Mouse (Mus musculus) liver, embryonic 11.5 days (tissue): ENCODE measurements around the gene Polr3g. TPM values are rescaled to one million over a fixed set of nuclear protein-coding genes. Genes with fewer than 3 reads are reported as not detected.

Experiments used
- ATAC-seq: fragments of 200-750 bp; cut with Nextera tagmentation; replicated peaks from 2 replicates; pipeline ENCODE4 v1.8.0; 2017; ENCODE audit warnings: moderate number of reproducible peaks, mild to moderate bottlenecking, moderate TSS enrichment, moderate library complexity; ENCODE audit not compliant: low FRiP score
- DNase-seq: peaks from one replicate; pipeline ENCODE4 v3.0.0-alpha.2; 2017; ENCODE audit warnings: low spot score
- H3K27ac ChIP-seq: fragments of 300-500 bp; sonication (generic); 2 replicates; pipeline ENCODE4 v1.5.1; 2014; ENCODE audit warnings: mild to moderate bottlenecking, low read depth, low read length, control low read depth
- H3K27me3 ChIP-seq: fragments of 300-500 bp; sonication (generic); replicated peaks from 2 replicates; pipeline ENCODE4 v1.6.1; 2014; ENCODE audit warnings: low read length, mixed read lengths; ENCODE audit not compliant: control insufficient read depth, insufficient read depth
- H3K36me3 ChIP-seq: fragments of 300-500 bp; sonication (generic); 2 replicates; pipeline ENCODE4 v1.6.1; 2014; ENCODE audit warnings: mild to moderate bottlenecking, low read length, moderate library complexity, mixed read lengths; ENCODE audit not compliant: control insufficient read depth, insufficient read depth
- H3K4me1 ChIP-seq: fragments of 300-500 bp; sonication (generic); replicated peaks from 2 replicates; pipeline ENCODE4 v1.6.1; 2014; ENCODE audit warnings: low read length, mixed read lengths; ENCODE audit not compliant: control insufficient read depth, insufficient read depth
- H3K4me2 ChIP-seq: fragments of 300-500 bp; sonication (generic); 2 replicates; pipeline ENCODE4 v1.6.1; 2014; ENCODE audit warnings: mild to moderate bottlenecking, control low read depth, moderate library complexity
- H3K4me3 ChIP-seq: fragments of 300-500 bp; sonication (generic); 2 replicates; pipeline ENCODE4 v1.5.1; 2014; ENCODE audit warnings: low read depth, low read length, control low read depth
- H3K9ac ChIP-seq: fragments of 300-500 bp; sonication (generic); 2 replicates; pipeline ENCODE4 v1.6.1; 2014; ENCODE audit warnings: low read depth, low read length, control low read depth
- H3K9me3 ChIP-seq: fragments of 300-500 bp; sonication (generic); 2 replicates; pipeline ENCODE4 v1.6.1; 2016; ENCODE audit warnings: low read length, inconsistent platforms, mixed read lengths; ENCODE audit not compliant: control insufficient read depth
- WGBS: fragments of 180-500 bp; shearing (Covaris S2); extraction: QIAGEN DNeasy Blood & Tissue Kit; methylation state at CpG from one replicate; pipeline ENCODE4 v1.1.7; 2014; 5-methylcytosine and 5-hydroxymethylcytosine counted together
- polyA plus RNA-seq: library from polyadenylated mRNA; unstranded; fragments of >200 nt; fragmentation: Nextera tagmentation; extraction: Ambion mirVana; gene quantifications from 2 replicates; pipeline ENCODE4 v1.2.1, GENCODE M21; 2014

Polr3g gene
- polyA plus RNA-seq, 1 experiment from 2014 or later: 26.3 TPM

DNA sequence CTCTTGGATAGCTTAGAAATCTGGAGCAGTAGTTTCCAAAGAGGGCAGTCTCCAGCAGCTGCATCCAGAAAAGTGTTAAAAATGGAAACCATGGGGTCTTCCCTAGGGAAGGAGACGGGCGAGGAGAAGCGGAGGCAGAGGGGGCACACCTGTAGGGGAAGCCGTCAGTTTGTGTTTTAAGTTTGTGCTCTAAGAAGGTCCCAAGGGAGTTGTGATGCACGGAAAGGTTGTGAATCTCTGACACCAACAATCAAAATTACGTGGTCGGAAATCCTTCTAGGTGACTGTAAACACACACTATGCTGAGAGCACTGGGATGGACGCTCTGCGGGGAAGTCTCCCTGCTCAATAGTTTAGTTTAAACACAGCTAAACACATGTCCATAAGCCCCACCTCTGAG is 7.2 kb downstream of the Polr3g start:
- Histone ChIP-seq H3K27me3 (no peaks in the 10 kb centered on the region), H3K9ac (no peak overlapping the region), H3K27ac (no peak overlapping the region), H3K9me3 (no peaks in the 10 kb centered on the region), H3K4me2 (no peak overlapping the region), H3K4me3 (no peak overlapping the region), H3K36me3 (no peaks in the 10 kb centered on the region; the same call in 1 of the 2 replicates), H3K4me1 (peaks cover 6% of the 10 kb centered on the region)
- 88% methylated on average over 9 of the region's 9 CpGs for WGBS
- ATAC-seq: no peak
- no peak for DNase-seq

DNA sequence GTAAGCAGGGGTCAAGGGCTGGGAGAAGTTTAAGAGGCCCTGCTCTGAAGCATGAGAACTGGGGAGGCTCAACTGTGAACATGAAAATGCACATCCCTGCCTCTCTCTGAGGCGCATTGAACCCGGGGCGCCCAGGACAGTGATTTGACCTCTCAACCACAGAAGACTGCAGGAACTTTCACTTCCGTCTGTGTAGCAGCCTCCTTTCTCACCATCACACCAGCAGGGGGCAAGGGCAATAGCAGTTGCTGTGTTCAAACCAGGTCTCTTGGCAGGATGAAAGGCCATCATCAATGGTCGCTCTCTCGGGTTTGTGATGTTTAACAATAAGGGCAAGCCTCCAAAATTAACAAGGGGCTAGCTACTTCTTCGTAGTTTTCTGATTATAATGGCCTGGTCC is 7.7 kb downstream of the Polr3g start:
- Histone ChIP-seq H3K4me3 (no peak overlapping the region), H3K9ac (no peak overlapping the region), H3K27ac (no peak overlapping the region), H3K4me1 (peaks cover 6% of the 10 kb centered on the region), H3K36me3 (peaks cover 2% of the 10 kb centered on the region; the same call in 1 of the 2 replicates), H3K27me3 (no peaks in the 10 kb centered on the region), H3K9me3 (no peaks in the 10 kb centered on the region), H3K4me2 (no peak overlapping the region)
- DNase-seq: no peak
- no peak for ATAC-seq
- 85% methylated on average over 7 of the region's 7 CpGs for WGBS

GRCm38 (mm10) chr13:81694446-81694845 is 16.4 kb downstream of the Polr3g start:
- 92% methylated on average over 12 of the region's 12 CpGs for WGBS
- Histone ChIP-seq H3K36me3 (peaks cover 12% of the 10 kb centered on the region; the same call in 1 of the 2 replicates), H3K9ac (no peak overlapping the region), H3K27ac (no peak overlapping the region), H3K9me3 (no peaks in the 10 kb centered on the region), H3K4me2 (no peak overlapping the region), H3K27me3 (no peaks in the 10 kb centered on the region), H3K4me1 (peaks cover 14% of the 10 kb centered on the region), H3K4me3 (no peak overlapping the region)
- no peak for ATAC-seq
- DNase-seq: no peak

- 45% methylated on average over 9 of the region's 9 CpGs for WGBS
- peaks cover 12% of the 10 kb centered on the region; the same call in 1 of the 2 replicates for H3K36me3 ChIP-seq
- no peak overlapping the region for H3K9ac ChIP-seq
- peak overlapping the region; percentile 24; the same call in 1 of the 2 replicates for H3K4me2 ChIP-seq
- ATAC-seq: peak; percentile 80
- peak overlapping the region; percentile 65; the same call in 1 of the 2 replicates for H3K27ac ChIP-seq
- H3K4me3 ChIP-seq: no peak overlapping the region
- peaks cover 14% of the 10 kb centered on the region for H3K4me1 ChIP-seq
- DNase-seq: peak; percentile 38
- no peaks in the 10 kb centered on the region for H3K27me3 ChIP-seq
- H3K9me3 ChIP-seq: no peaks in the 10 kb centered on the region
Observed at GRCm38 (mm10) chr13:81691606-81692005, 19.2 kb downstream of the Polr3g start.

DNA sequence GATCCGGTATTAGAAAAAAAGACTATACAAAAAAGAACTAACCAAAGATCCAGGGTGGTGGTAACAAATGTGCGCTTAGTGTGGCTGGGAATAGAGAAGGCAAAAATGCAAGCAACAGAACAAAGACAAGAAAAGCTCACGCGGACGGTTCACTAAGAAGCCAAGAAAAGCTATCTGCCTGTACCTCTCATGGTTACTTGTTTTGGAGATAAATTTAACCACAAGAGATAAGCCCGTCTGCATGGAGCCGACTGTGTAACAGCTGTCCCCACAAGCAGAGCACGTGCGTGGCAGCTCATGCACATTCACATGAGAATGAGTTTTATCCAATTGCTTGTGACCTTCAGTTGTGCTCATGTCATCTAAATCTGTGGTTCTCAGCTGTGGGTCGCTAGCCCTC is 20.3 kb downstream of the Polr3g start:
- peak; percentile 42 for DNase-seq
- H3K9ac ChIP-seq: no peak overlapping the region; the same call in 1 of the 2 replicates
- peak overlapping the region; percentile 65 for H3K27ac ChIP-seq
- H3K27me3 ChIP-seq: no peaks in the 10 kb centered on the region
- WGBS: 28% methylated on average over 10 of the region's 10 CpGs
- peak; percentile 88 for ATAC-seq
- H3K4me3 ChIP-seq: no peak overlapping the region
- peaks cover 12% of the 10 kb centered on the region; the same call in 1 of the 2 replicates for H3K36me3 ChIP-seq
- peaks cover 14% of the 10 kb centered on the region for H3K4me1 ChIP-seq
- no peaks in the 10 kb centered on the region for H3K9me3 ChIP-seq
- peak overlapping the region; percentile 51 for H3K4me2 ChIP-seq

DNA sequence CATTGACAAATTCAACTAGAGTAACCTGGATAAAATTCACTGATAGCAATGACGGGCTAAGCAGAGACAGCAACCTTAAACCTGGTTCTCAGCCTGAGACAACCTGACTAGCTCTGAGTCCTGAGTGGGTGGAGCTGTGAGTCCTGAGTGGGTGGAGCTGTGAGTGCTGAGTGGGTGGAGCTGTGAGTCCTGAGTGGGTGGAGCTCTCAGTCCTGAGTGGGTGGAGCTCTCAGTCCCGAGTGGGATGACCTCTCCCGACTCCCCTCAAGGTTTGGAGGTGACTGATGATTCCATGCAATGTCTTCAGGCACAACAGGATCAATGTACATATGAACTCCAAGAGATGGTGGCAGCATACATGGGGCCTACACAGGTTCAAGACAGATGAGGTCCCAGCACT is 21.2 kb downstream of the Polr3g start:
- Histone ChIP-seq H3K4me2 (peak overlapping the region; percentile 51; the same call in 1 of the 2 replicates), H3K9me3 (no peaks in the 10 kb centered on the region), H3K36me3 (peaks cover 12% of the 10 kb centered on the region; the same call in 1 of the 2 replicates), H3K9ac (no peak overlapping the region), H3K4me3 (no peak overlapping the region), H3K4me1 (peaks cover 14% of the 10 kb centered on the region), H3K27ac (no peak overlapping the region), H3K27me3 (no peaks in the 10 kb centered on the region)
- DNase-seq (no peak), ATAC-seq (peak; percentile 34)
- WGBS: 75% methylated on average over 3 of the region's 3 CpGs

DNA sequence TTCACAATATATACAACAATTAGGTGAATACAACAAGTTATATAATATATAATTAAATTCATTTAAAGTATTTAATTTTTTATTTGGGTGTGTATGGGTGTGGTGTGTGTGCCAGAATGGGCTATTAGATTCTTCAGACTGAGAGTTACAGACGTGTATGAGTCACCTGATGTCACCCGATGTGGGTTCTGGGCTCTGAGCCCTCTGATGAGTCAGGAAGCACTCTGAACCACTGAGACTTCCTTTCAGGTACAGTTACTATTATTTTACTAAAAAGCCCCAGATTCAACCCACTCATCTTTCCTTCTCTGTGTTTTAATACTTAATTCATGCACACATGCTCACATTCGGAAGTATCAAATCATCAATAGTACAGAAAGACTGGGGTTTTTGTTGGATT is 25.9 kb downstream of the Polr3g start:
- H3K36me3 ChIP-seq: peaks cover 8% of the 10 kb centered on the region; the same call in 1 of the 2 replicates
- no peaks in the 10 kb centered on the region for H3K27me3 ChIP-seq

GRCm38 (mm10) chr13:81684258-81684657 is 26.6 kb downstream of the Polr3g start:
- Histone ChIP-seq H3K27me3 (no peaks in the 10 kb centered on the region), H3K36me3 (peaks cover 6% of the 10 kb centered on the region; the same call in 1 of the 2 replicates), H3K9ac (no peak overlapping the region), H3K4me1 (no peaks in the 10 kb centered on the region), H3K27ac (no peak overlapping the region), H3K9me3 (no peaks in the 10 kb centered on the region), H3K4me3 (no peak overlapping the region), H3K4me2 (no peak overlapping the region)
- ATAC-seq (no peak), DNase-seq (no peak)
- WGBS: 79% methylated on average over 5 of the region's 5 CpGs

More for the DNA sequence above, 25.9 kb downstream of the Polr3g start:
- Histone ChIP-seq H3K4me2 (no peak overlapping the region), H3K4me1 (peaks cover 5% of the 10 kb centered on the region), H3K9ac (no peak overlapping the region), H3K9me3 (no peaks in the 10 kb centered on the region), H3K4me3 (no peak overlapping the region), H3K27ac (no peak overlapping the region)
- ATAC-seq: no peak
- DNase-seq: no peak
- 77% methylated on average over 3 of the region's 3 CpGs for WGBS

DNA sequence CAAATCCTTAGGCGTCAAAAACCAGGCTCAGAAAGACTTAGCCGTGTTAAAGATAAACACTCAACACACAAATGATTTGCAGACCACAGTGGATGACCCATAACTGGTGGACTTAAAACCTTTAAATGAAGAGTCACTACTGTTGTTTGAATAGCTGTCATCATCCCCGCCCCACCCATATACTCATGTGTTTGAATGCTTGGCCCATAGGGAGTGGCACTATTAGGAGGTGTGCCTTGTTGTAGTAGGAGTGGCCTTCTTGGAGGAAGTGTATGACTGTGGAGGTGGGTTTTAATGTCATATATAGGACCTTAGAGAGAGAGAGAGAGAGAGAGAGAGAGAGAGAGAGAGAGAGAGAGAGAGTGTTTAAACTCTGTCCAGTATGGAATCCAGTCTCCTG is 27.7 kb downstream of the Polr3g start:
- Histone ChIP-seq H3K27ac (no peak overlapping the region), H3K36me3 (peaks cover under 1% of the 10 kb centered on the region; the same call in 1 of the 2 replicates), H3K4me2 (no peak overlapping the region), H3K9me3 (no peaks in the 10 kb centered on the region), H3K9ac (no peak overlapping the region), H3K4me3 (no peak overlapping the region), H3K4me1 (no peaks in the 10 kb centered on the region), H3K27me3 (no peaks in the 10 kb centered on the region)
- no peak for DNase-seq
- peak; percentile 57 for ATAC-seq
- WGBS: 95% methylated on average over 3 of the region's 3 CpGs
